Mouse (Mus musculus) fibroblast of lung, adult 2 months (primary cell): Measurements from ENCODE around the gene Sufu.

Experiments used
- DNase-seq: peaks from one replicate; pipeline ENCODE4 v3.0.0-alpha.2; 2011; ENCODE audit warnings: low read depth

Gene Sufu

GRCm38 (mm10) chr19:46394712-46395108 lies 2.0 kb upstream of the Sufu start:
- no peak for DNase-seq

GRCm38 (mm10) chr19:46395109-46396009 lies 1.3 kb upstream of the Sufu start, which contains the start of gene Actr1a:
Gene Actr1a (minus strand): TSS chr19:46395748.
- DNase-seq: peak; percentile 99

- DNase-seq: no peak
Measured at GRCm38 (mm10) chr19:46396109-46396508, 587 bp upstream of the Sufu start.

- no peak for DNase-seq
Measured at GRCm38 (mm10) chr19:46397436-46398001, 823 bp downstream of the Sufu start.

- no peak for DNase-seq
Measured at GRCm38 (mm10) chr19:46398401-46398800, 1.7 kb downstream of the Sufu start.

GRCm38 (mm10) chr19:46399372-46399771 lies 2.7 kb downstream of the Sufu start:
- DNase-seq: no peak

- DNase-seq: no peak
Measured at GRCm38 (mm10) chr19:46399886-46400285, 3.2 kb downstream of the Sufu start.

GRCm38 (mm10) chr19:46400558-46400957 lies 3.9 kb downstream of the Sufu start:
- DNase-seq: no peak

- no peak for DNase-seq
Measured at GRCm38 (mm10) chr19:46404030-46404429, 7.3 kb downstream of the Sufu start.

GRCm38 (mm10) chr19:46406592-46407386 lies 10.1 kb downstream of the Sufu start:
- no peak for DNase-seq

- no peak for DNase-seq
Measured at GRCm38 (mm10) chr19:46409506-46409905, 12.8 kb downstream of the Sufu start.

- DNase-seq: no peak
Measured at GRCm38 (mm10) chr19:46412056-46412805, 15.5 kb downstream of the Sufu start.

- DNase-seq: no peak
Measured at GRCm38 (mm10) chr19:46413969-46414368, 17.3 kb downstream of the Sufu start.

GRCm38 (mm10) chr19:46414486-46414885 lies 17.8 kb downstream of the Sufu start:
- DNase-seq: no peak

- no peak for DNase-seq
Measured at GRCm38 (mm10) chr19:46416276-46416675, 19.6 kb downstream of the Sufu start.

- no peak for DNase-seq
Measured at GRCm38 (mm10) chr19:46418051-46418450, 21.4 kb downstream of the Sufu start.

- no peak for DNase-seq
Measured at GRCm38 (mm10) chr19:46420410-46420809, 23.7 kb downstream of the Sufu start.

GRCm38 (mm10) chr19:46422384-46423338 lies 26.0 kb downstream of the Sufu start:
- peak; percentile 50 for DNase-seq

GRCm38 (mm10) chr19:46425266-46425665 lies 28.6 kb downstream of the Sufu start:
- DNase-seq: no peak

GRCm38 (mm10) chr19:46426488-46426887 lies 29.8 kb downstream of the Sufu start:
- DNase-seq: no peak

- no peak for DNase-seq
Measured at GRCm38 (mm10) chr19:46429250-46429649, 32.6 kb downstream of the Sufu start.
